In the genomic region with DNA sequence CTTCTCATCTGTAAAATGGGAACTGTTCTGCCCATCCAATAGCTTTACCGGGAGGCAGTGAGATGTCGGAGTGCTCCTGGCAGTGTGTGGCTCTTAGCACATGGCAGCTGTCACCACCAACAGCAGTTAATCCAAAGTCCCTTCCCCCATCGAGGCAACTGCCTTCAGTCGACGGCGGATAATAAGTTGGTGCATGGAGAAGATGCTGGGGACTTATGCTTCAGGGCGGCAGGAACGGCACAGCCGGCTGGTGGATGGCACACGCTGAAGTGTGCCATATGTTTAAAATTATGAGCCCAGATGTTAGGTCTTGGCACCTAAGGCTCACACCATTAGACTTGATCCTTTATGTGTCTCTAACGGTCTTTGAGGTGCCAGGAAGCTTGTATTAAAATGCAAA, we compare ENCODE assay signal across 17 mouse cellular contexts.
DNase-seq lines count a peak whose midpoint lies in the region; ATAC-seq and TF ChIP-seq lines count a peak whose summit lies in the region.
"Had no signal": no experiment of that assay in that cellular context is flagged by ENCODE, and none has a peak within 500 bp of the region (broad histone marks: within the 10 kb centered on the region; RNA-seq: fewer than 3 reads in every experiment).

No protein-coding gene starts in this region.

- H3K27ac ChIP-seq in hindbrain, embryonic 14.5 days: no peak overlapping the region
- H3K27ac ChIP-seq in hindbrain, embryonic 11.5 days (ENCODE audit: low read depth, low read length): no peak overlapping the region
- H3K27ac ChIP-seq in midbrain, embryonic 14.5 days (replicated peaks; ENCODE audit: low read depth, low read length): no peak overlapping the region
- H3K27ac ChIP-seq in midbrain, embryonic 11.5 days (ENCODE audit: low read depth, low read length): no peak overlapping the region
- no peak overlapping the region for H3K27ac ChIP-seq in forebrain, embryonic 14.5 days (ENCODE audit: low read depth, low read length)
- H3K27ac ChIP-seq in layer of hippocampus, adult 2 months: no peak overlapping the region
- H3K27ac ChIP-seq: liver, embryonic 14.5 days; lung, embryonic 15.5 days; neural tube, embryonic 12.5 days had no signal

- no peaks in the 10 kb centered on the region for H3K36me3 ChIP-seq in hindbrain, embryonic 14.5 days (replicated peaks; ENCODE audit: control insufficient read depth, insufficient read depth)
- H3K36me3 ChIP-seq in hindbrain, embryonic 11.5 days (ENCODE audit: control insufficient read depth, insufficient read depth, low read length): no peaks in the 10 kb centered on the region
- H3K36me3 ChIP-seq in midbrain, embryonic 14.5 days (ENCODE audit: control insufficient read depth, insufficient read depth, low read length): no peaks in the 10 kb centered on the region
- H3K36me3 ChIP-seq in midbrain, embryonic 11.5 days (ENCODE audit: control insufficient read depth, insufficient read depth, low read length): no peaks in the 10 kb centered on the region
- no peaks in the 10 kb centered on the region for H3K36me3 ChIP-seq in forebrain, embryonic 14.5 days (ENCODE audit: control insufficient read depth, insufficient read depth, low read length)
- H3K36me3 ChIP-seq: heart, embryonic 12.5 days; lung, embryonic 15.5 days; neural tube, embryonic 12.5 days had no signal

- no peak overlapping the region for H3K4me2 ChIP-seq in hindbrain, embryonic 14.5 days (replicated peaks)
- no peak overlapping the region for H3K4me2 ChIP-seq in hindbrain, embryonic 11.5 days (replicated peaks; ENCODE audit: low read depth, low read length)
- H3K4me2 ChIP-seq in midbrain, embryonic 14.5 days (ENCODE audit: low read length): no peak overlapping the region
- H3K4me2 ChIP-seq in midbrain, embryonic 11.5 days: no peak overlapping the region
- no peak overlapping the region for H3K4me2 ChIP-seq in forebrain, embryonic 14.5 days (ENCODE audit: low read length)

- peaks cover 24% of the 10 kb centered on the region for H3K4me1 ChIP-seq in hindbrain, embryonic 14.5 days (replicated peaks; ENCODE audit: control insufficient read depth, insufficient read depth, low read length)
- peaks cover 12% of the 10 kb centered on the region; the same call in 1 of the 2 replicates for H3K4me1 ChIP-seq in hindbrain, embryonic 11.5 days (replicated peaks; ENCODE audit: control insufficient read depth, insufficient read depth, low read length)
- H3K4me1 ChIP-seq in midbrain, embryonic 14.5 days (ENCODE audit: control insufficient read depth, insufficient read depth, low read length): peaks cover 23% of the 10 kb centered on the region
- peaks cover 16% of the 10 kb centered on the region for H3K4me1 ChIP-seq in midbrain, embryonic 11.5 days (ENCODE audit: control insufficient read depth, insufficient read depth, low read length)
- peaks cover 31% of the 10 kb centered on the region for H3K4me1 ChIP-seq in forebrain, embryonic 14.5 days (ENCODE audit: control insufficient read depth, insufficient read depth, low read length)

- 42% methylated on average over 11 of the region's 11 CpGs for WGBS in hindbrain, embryonic 14.5 days
- WGBS in hindbrain, embryonic 11.5 days: 63% methylated on average over 11 of the region's 11 CpGs
- WGBS in midbrain, embryonic 14.5 days: 44% methylated on average over 11 of the region's 11 CpGs
- 67% methylated on average over 11 of the region's 11 CpGs for WGBS in midbrain, embryonic 11.5 days
- WGBS in forebrain, embryonic 14.5 days: 27% methylated on average over 11 of the region's 11 CpGs

- H3K27me3 ChIP-seq in hindbrain, embryonic 14.5 days (ENCODE audit: control insufficient read depth, insufficient read depth, low read length): peaks cover 13% of the 10 kb centered on the region
- H3K27me3 ChIP-seq in hindbrain, embryonic 11.5 days (ENCODE audit: control insufficient read depth, insufficient read depth, low read length): peaks cover 2% of the 10 kb centered on the region; the same call in 1 of the 2 replicates
- peaks cover 54% of the 10 kb centered on the region for H3K27me3 ChIP-seq in midbrain, embryonic 14.5 days (ENCODE audit: control insufficient read depth, insufficient read depth, low read length)
- H3K27me3 ChIP-seq in midbrain, embryonic 11.5 days (ENCODE audit: control insufficient read depth, insufficient read depth, low read length): peaks cover 5% of the 10 kb centered on the region
- H3K27me3 ChIP-seq in forebrain, embryonic 14.5 days (replicated peaks; ENCODE audit: control insufficient read depth, insufficient read depth, low read length): peaks cover 6% of the 10 kb centered on the region; the same call in 1 of the 2 replicates
- H3K27me3 ChIP-seq: lung, embryonic 15.5 days had no signal

- no peaks in the 10 kb centered on the region for H3K9me3 ChIP-seq in hindbrain, embryonic 14.5 days (ENCODE audit: control insufficient read depth, low read length)
- no peaks in the 10 kb centered on the region for H3K9me3 ChIP-seq in hindbrain, embryonic 11.5 days (ENCODE audit: control insufficient read depth, low read length)
- no peaks in the 10 kb centered on the region for H3K9me3 ChIP-seq in midbrain, embryonic 14.5 days (ENCODE audit: control insufficient read depth, low read length)
- no peaks in the 10 kb centered on the region for H3K9me3 ChIP-seq in midbrain, embryonic 11.5 days (ENCODE audit: control insufficient read depth, low read length)
- H3K9me3 ChIP-seq in forebrain, embryonic 14.5 days (replicated peaks; ENCODE audit: control insufficient read depth, low read length): no peaks in the 10 kb centered on the region
- H3K9me3 ChIP-seq: heart, embryonic 12.5 days; lung, embryonic 15.5 days; neural tube, embryonic 12.5 days had no signal

- DNase-seq in hindbrain, embryonic 14.5 days (ENCODE audit: low spot score): peak; percentile 57
- DNase-seq in hindbrain, embryonic 11.5 days (ENCODE audit: low spot score): no peak
- peak; percentile 36 for DNase-seq in midbrain, embryonic 14.5 days
- no peak for DNase-seq in midbrain, embryonic 11.5 days (ENCODE audit: low spot score, missing footprints)
- DNase-seq in forebrain, embryonic 14.5 days (ENCODE audit: low spot score): peak; percentile 89
- DNase-seq in urinary bladder, postnatal 10 days (ENCODE audit: low spot score): no peak
- no peak for DNase-seq in layer of hippocampus, adult 2 months (ENCODE audit: low spot score in 2 of 2)
- DNase-seq: adrenal gland, adult 2 months; heart, postnatal 14 days; kidney, postnatal 25 days; layer of hippocampus, adult 9-11 months; thymus, adult 2 months had no signal

- TF ChIP-seq CTCF in layer of hippocampus, adult 2 months (conservative IDR thresholded peaks at IDR 0.05): no peak

- H3K4me3 ChIP-seq in hindbrain, embryonic 14.5 days (replicated peaks; ENCODE audit: low read length): no peak overlapping the region
- H3K4me3 ChIP-seq in hindbrain, embryonic 11.5 days (ENCODE audit: low read depth, low read length): no peak overlapping the region
- H3K4me3 ChIP-seq in midbrain, embryonic 14.5 days (replicated peaks; ENCODE audit: low read depth, low read length): no peak overlapping the region
- no peak overlapping the region for H3K4me3 ChIP-seq in midbrain, embryonic 11.5 days (ENCODE audit: low read depth, low read length)
- no peak overlapping the region for H3K4me3 ChIP-seq in forebrain, embryonic 14.5 days (ENCODE audit: low read depth, low read length)
- no peak overlapping the region for H3K4me3 ChIP-seq in layer of hippocampus, adult 2 months
- H3K4me3 ChIP-seq: lung, embryonic 15.5 days; neural tube, embryonic 12.5 days had no signal

- no peak for ATAC-seq in hindbrain, embryonic 14.5 days (ENCODE audit: low FRiP score)
- no peak for ATAC-seq in hindbrain, embryonic 11.5 days (ENCODE audit: low FRiP score)
- no peak for ATAC-seq in midbrain, embryonic 14.5 days (ENCODE audit: low FRiP score, low TSS enrichment)
- ATAC-seq in midbrain, embryonic 11.5 days (ENCODE audit: low FRiP score): no peak
- ATAC-seq in forebrain, embryonic 14.5 days: peak; percentile 74
- ATAC-seq: intestine, postnatal 0 days had no signal

- no peak overlapping the region for H3K9ac ChIP-seq in hindbrain, embryonic 14.5 days
- no peak overlapping the region for H3K9ac ChIP-seq in hindbrain, embryonic 11.5 days (ENCODE audit: low read depth, low read length)
- no peak overlapping the region for H3K9ac ChIP-seq in midbrain, embryonic 14.5 days (replicated peaks; ENCODE audit: low read length)
- no peak overlapping the region for H3K9ac ChIP-seq in midbrain, embryonic 11.5 days (ENCODE audit: low read length)
- no peak overlapping the region for H3K9ac ChIP-seq in forebrain, embryonic 14.5 days (ENCODE audit: low read length)
- H3K9ac ChIP-seq: liver, embryonic 14.5 days; lung, embryonic 15.5 days; neural tube, embryonic 12.5 days had no signal

Comparison
In these comparisons a context has a peak if more than half of its experiments do, and no peak if none do; other contexts are left out.
1. DNase-seq: peak in hindbrain, embryonic 14.5 days (single experiment), midbrain, embryonic 14.5 days (single experiment) and forebrain, embryonic 14.5 days (single experiment); none in hindbrain, embryonic 11.5 days (single experiment), midbrain, embryonic 11.5 days (single experiment), urinary bladder, postnatal 10 days (single experiment) and layer of hippocampus, adult 2 months (0 of 2).